Mouse (Mus musculus) cerebellum, postnatal 10 days (tissue): ENCODE data around the gene 3110021N24Rik.

Experiments
- DNase-seq, 2 experiments: peaks; one replicate each; pipeline ENCODE4 v3.0.0; 2021; ENCODE audit warnings: mixed read lengths in 2 of 2

Gene 3110021N24Rik

GRCm38 (mm10) chr4:108798083-108798830, 78.8 kb downstream of the 3110021N24Rik start:
- DNase-seq, result peak; percentile 86 to 88

- DNase-seq, result no peak
Observed at GRCm38 (mm10) chr4:108803535-108803934, 84.1 kb downstream of the 3110021N24Rik start.

- DNase-seq, result no peak
Observed at GRCm38 (mm10) chr4:108811142-108811541, 91.7 kb downstream of the 3110021N24Rik start.

- DNase-seq, result no peak
Observed at GRCm38 (mm10) chr4:108811550-108811949, 92.1 kb downstream of the 3110021N24Rik start.

GRCm38 (mm10) chr4:108825677-108826076, 106.2 kb downstream of the 3110021N24Rik start:
- DNase-seq, result no peak

GRCm38 (mm10) chr4:108826096-108826495, 106.6 kb downstream of the 3110021N24Rik start:
- DNase-seq, result no peak

GRCm38 (mm10) chr4:108826643-108827042, 107.2 kb downstream of the 3110021N24Rik start:
- no peak for DNase-seq

- no peak for DNase-seq
Observed at GRCm38 (mm10) chr4:108830698-108831097, 111.2 kb downstream of the 3110021N24Rik start.
